Mouse (Mus musculus) hindbrain, embryonic 11.5 days (tissue): Measurements from ENCODE around the gene Dnase2a. TPM values are rescaled to one million over a fixed set of nuclear protein-coding genes. Genes with fewer than 3 reads are reported as not detected.

ENCODE experiments used
- ATAC-seq: fragments of 200-750 bp; cut with Nextera tagmentation; 2 replicates; pipeline ENCODE4 v1.8.0; 2017; ENCODE audit warnings: mild to moderate bottlenecking, moderate TSS enrichment, moderate library complexity; ENCODE audit not compliant: low FRiP score
- DNase-seq: peaks from one replicate; pipeline ENCODE4 v3.0.0-alpha.2; 2015; ENCODE audit warnings: low spot score
- H3K27ac ChIP-seq: fragments of 300-500 bp; sonication (generic); 2 replicates; pipeline ENCODE4 v1.5.1; 2014; ENCODE audit warnings: mild to moderate bottlenecking, low read depth, low read length
- H3K27me3 ChIP-seq: fragments of 300-500 bp; sonication (generic); 2 replicates; pipeline ENCODE4 v1.6.1; 2014; ENCODE audit warnings: mild to moderate bottlenecking, low read length, moderate library complexity, mixed read lengths; ENCODE audit not compliant: control insufficient read depth, insufficient read depth
- H3K36me3 ChIP-seq: fragments of 300-500 bp; sonication (generic); 2 replicates; pipeline ENCODE4 v1.6.1; 2014; ENCODE audit warnings: mild to moderate bottlenecking, low read length, moderate library complexity, mixed read lengths; ENCODE audit not compliant: control insufficient read depth, insufficient read depth
- H3K4me1 ChIP-seq: fragments of 300-500 bp; sonication (generic); replicated peaks from 2 replicates; pipeline ENCODE4 v1.6.1; 2014; ENCODE audit warnings: low read length, mixed read lengths; ENCODE audit not compliant: control insufficient read depth, insufficient read depth
- H3K4me2 ChIP-seq: fragments of 300-500 bp; sonication (generic); replicated peaks from 2 replicates; pipeline ENCODE4 v1.6.1; 2014; ENCODE audit warnings: mild to moderate bottlenecking, low read depth, low read length
- H3K4me3 ChIP-seq: fragments of 300-500 bp; sonication (generic); 2 replicates; pipeline ENCODE4 v1.5.1; 2014; ENCODE audit warnings: low read depth, low read length
- H3K9ac ChIP-seq: fragments of 300-500 bp; sonication (generic); 2 replicates; pipeline ENCODE4 v1.6.1; 2014; ENCODE audit warnings: low read depth, low read length
- H3K9me3 ChIP-seq: fragments of 300-500 bp; sonication (generic); 2 replicates; pipeline ENCODE4 v1.6.1; 2016; ENCODE audit warnings: low read length; ENCODE audit not compliant: control insufficient read depth
- WGBS: fragments of 180-500 bp; shearing (Covaris S2); extraction: QIAGEN DNeasy Blood & Tissue Kit; methylation state at CpG from one replicate; pipeline ENCODE4 v1.1.7; 2014; 5-methylcytosine and 5-hydroxymethylcytosine counted together
- polyA plus RNA-seq: library from polyadenylated mRNA; unstranded; fragments of >200 nt; fragmentation: Nextera tagmentation; extraction: Ambion mirVana; gene quantifications from 2 replicates; pipeline ENCODE4 v1.2.1, GENCODE M21; 2014

Dnase2a gene
- polyA plus RNA-seq, 1 experiment from 2014 or later = 6.4 TPM

GRCm38 (mm10) chr8:84884728-84885127, 23.6 kb upstream of the Dnase2a start:
- H3K9me3 ChIP-seq = no peaks in the 10 kb centered on the region
- no peak overlapping the region for H3K9ac ChIP-seq
- H3K4me2 ChIP-seq = no peak overlapping the region
- H3K27ac ChIP-seq = no peak overlapping the region
- H3K4me1 ChIP-seq = no peaks in the 10 kb centered on the region
- no peaks in the 10 kb centered on the region for H3K36me3 ChIP-seq
- DNase-seq = no peak
- H3K4me3 ChIP-seq = no peak overlapping the region
- ATAC-seq = no peak
- H3K27me3 ChIP-seq = no peaks in the 10 kb centered on the region
- 84% methylated on average over 4 of the region's 4 CpGs for WGBS

GRCm38 (mm10) chr8:84888280-84888679, 20.1 kb upstream of the Dnase2a start:
- Histone ChIP-seq H3K27me3 (no peaks in the 10 kb centered on the region), H3K27ac (no peak overlapping the region), H3K4me1 (no peaks in the 10 kb centered on the region), H3K4me2 (no peak overlapping the region), H3K36me3 (peaks cover 4% of the 10 kb centered on the region; the same call in 1 of the 2 replicates), H3K4me3 (no peak overlapping the region), H3K9ac (no peak overlapping the region), H3K9me3 (no peaks in the 10 kb centered on the region)
- no peak for DNase-seq
- WGBS = 95% methylated on average over 3 of the region's 3 CpGs
- no peak for ATAC-seq

- no peaks in the 10 kb centered on the region for H3K9me3 ChIP-seq
- no peaks in the 10 kb centered on the region for H3K27me3 ChIP-seq
- DNase-seq (no peak), ATAC-seq (no peak)
- H3K9ac ChIP-seq = no peak overlapping the region
- peaks cover 4% of the 10 kb centered on the region; the same call in 1 of the 2 replicates for H3K36me3 ChIP-seq
- H3K4me3 ChIP-seq = no peak overlapping the region
- H3K27ac ChIP-seq = no peak overlapping the region
- 96% methylated on average over 1 of the region's 1 CpGs for WGBS
- H3K4me2 ChIP-seq = no peak overlapping the region
- no peaks in the 10 kb centered on the region for H3K4me1 ChIP-seq
These were observed 19.2 kb upstream of the Dnase2a start for GRCm38 (mm10) chr8:84889141-84889540.

- DNase-seq (no peak), ATAC-seq (peak; percentile 62; the same call in 1 of the 2 replicates)
- H3K9me3 ChIP-seq = no peaks in the 10 kb centered on the region
- peak overlapping the region; percentile 53 for H3K4me2 ChIP-seq
- no peaks in the 10 kb centered on the region for H3K4me1 ChIP-seq
- H3K9ac ChIP-seq = peak overlapping the region; percentile 72
- peak overlapping the region; percentile 72 for H3K4me3 ChIP-seq
- H3K27ac ChIP-seq = no peak overlapping the region
- H3K36me3 ChIP-seq = peaks cover 4% of the 10 kb centered on the region; the same call in 1 of the 2 replicates
- no peaks in the 10 kb centered on the region for H3K27me3 ChIP-seq
- 13% methylated on average over 31 of the region's 31 CpGs for WGBS
These were observed 15.2 kb upstream of the Dnase2a start for GRCm38 (mm10) chr8:84892993-84893708.

GRCm38 (mm10) chr8:84893709-84894134, 14.6 kb upstream of the Dnase2a start, which contains the start of gene Gcdh:
Gene Gcdh, minus strand, starts transcription at chr8:84893921.
- 0% methylated on average over 11 of the region's 11 CpGs for WGBS
- H3K9me3 ChIP-seq = no peaks in the 10 kb centered on the region
- H3K36me3 ChIP-seq = peaks cover 4% of the 10 kb centered on the region; the same call in 1 of the 2 replicates
- ATAC-seq = peak; percentile 95
- H3K4me3 ChIP-seq = peak within 1 kb of the TSS; percentile 72
- H3K27ac ChIP-seq = no peak within 1 kb of the TSS
- peak; percentile 89 for DNase-seq
- peak within 1 kb of the TSS; percentile 53 for H3K4me2 ChIP-seq
- H3K4me1 ChIP-seq = no peaks in the 10 kb centered on the region
- no peaks in the 10 kb centered on the region for H3K27me3 ChIP-seq
- H3K9ac ChIP-seq = peak within 1 kb of the TSS; percentile 72

- WGBS = 90% methylated on average over 5 of the region's 5 CpGs
- Histone ChIP-seq H3K27me3 (no peaks in the 10 kb centered on the region), H3K9ac (no peak overlapping the region), H3K27ac (no peak overlapping the region), H3K4me3 (no peak overlapping the region), H3K9me3 (no peaks in the 10 kb centered on the region), H3K4me2 (no peak overlapping the region), H3K4me1 (no peaks in the 10 kb centered on the region), H3K36me3 (peaks cover under 1% of the 10 kb centered on the region; the same call in 1 of the 2 replicates)
- ATAC-seq = no peak
- DNase-seq = no peak
These were observed 12.4 kb upstream of the Dnase2a start for GRCm38 (mm10) chr8:84895963-84896362.

- H3K36me3 ChIP-seq = no peaks in the 10 kb centered on the region
- H3K9me3 ChIP-seq = no peaks in the 10 kb centered on the region
- no peak overlapping the region for H3K4me3 ChIP-seq
- no peak overlapping the region for H3K4me2 ChIP-seq
- DNase-seq = no peak
- H3K4me1 ChIP-seq = 0 out of 2 replicates have a peak, but pooled peaks cover 2% of the 10 kb centered on the region
- WGBS = 65% methylated on average over 4 of the region's 4 CpGs
- no peak overlapping the region for H3K27ac ChIP-seq
- H3K27me3 ChIP-seq = peaks cover 6% of the 10 kb centered on the region
- ATAC-seq = no peak
- no peak overlapping the region for H3K9ac ChIP-seq
These were observed 7.3 kb upstream of the Dnase2a start for GRCm38 (mm10) chr8:84901071-84901470.

GRCm38 (mm10) chr8:84901752-84902151, 6.6 kb upstream of the Dnase2a start, which contains the start of gene Klf1:
Gene Klf1, plus strand, starts transcription at chr8:84901928.
- Histone ChIP-seq H3K9ac (peak within 1 kb of the TSS; percentile 68), H3K4me2 (peak within 1 kb of the TSS; percentile 94), H3K27me3 (peaks cover 6% of the 10 kb centered on the region), H3K4me1 (0 out of 2 replicates have a peak, but pooled peaks cover 2% of the 10 kb centered on the region), H3K36me3 (no peaks in the 10 kb centered on the region), H3K4me3 (peak within 1 kb of the TSS; percentile 52), H3K9me3 (no peaks in the 10 kb centered on the region), H3K27ac (0 out of 2 replicates have a peak within 1 kb of the TSS, but pooled peaks have one; percentile 30)
- WGBS = 75% methylated on average over 3 of the region's 3 CpGs
- no peak for ATAC-seq
- no peak for DNase-seq
